Mouse (Mus musculus): ENCODE results near the gene Dlgap4. TPM values are rescaled to one million over a fixed set of nuclear protein-coding genes. Genes with fewer than 3 reads are reported as not detected.

Dlgap4 gene
- polyA plus RNA-seq, 2 experiments: 94.1 to 100 TPM

- H3K4me3 ChIP-seq (replicated peaks; ENCODE audit: low read length): no peak overlapping the region
- no peak overlapping the region for H3K4me2 ChIP-seq (replicated peaks; ENCODE audit: low read depth, low read length, severe bottlenecking)
- DNase-seq (ENCODE audit: low spot score) (no peak), ATAC-seq (ENCODE audit: low FRiP score, low read depth) (no peak)
- no peaks in the 10 kb centered on the region for H3K4me1 ChIP-seq (ENCODE audit: control insufficient read depth, insufficient read depth, low read length)
- no peaks in the 10 kb centered on the region for H3K36me3 ChIP-seq (ENCODE audit: control insufficient read depth, insufficient read depth, low read length)
- TF ChIP-seq POLR2A (IDR thresholded peaks at IDR 0.05; ENCODE audit: borderline replicate concordance, extremely low read depth, insufficient read depth, insufficient read length): no peak
- no peaks in the 10 kb centered on the region for H3K27me3 ChIP-seq (ENCODE audit: control insufficient read depth, insufficient read depth, low read length)
- H3K9ac ChIP-seq (ENCODE audit: low read depth, low read length, severe bottlenecking): no peak overlapping the region
- no peak overlapping the region for H3K27ac ChIP-seq (replicated peaks; ENCODE audit: low read depth, low read length)
- no peaks in the 10 kb centered on the region for H3K9me3 ChIP-seq (ENCODE audit: control insufficient read depth, low read length)
- 76% methylated on average over 8 of the region's 8 CpGs for WGBS
These were observed 51.6 kb downstream of the Dlgap4 start for GRCm38 (mm10) chr2:156664993-156665518.

- 73% methylated on average over 13 of the region's 13 CpGs for WGBS
- Histone ChIP-seq H3K4me3 (replicated peaks; ENCODE audit: low read length) (no peak overlapping the region), H3K36me3 (ENCODE audit: control insufficient read depth, insufficient read depth, low read length) (no peaks in the 10 kb centered on the region), H3K9me3 (ENCODE audit: control insufficient read depth, low read length) (no peaks in the 10 kb centered on the region), H3K4me1 (ENCODE audit: control insufficient read depth, insufficient read depth, low read length) (no peaks in the 10 kb centered on the region), H3K27ac (replicated peaks; ENCODE audit: low read depth, low read length) (no peak overlapping the region), H3K9ac (ENCODE audit: low read depth, low read length, severe bottlenecking) (no peak overlapping the region), H3K27me3 (ENCODE audit: control insufficient read depth, insufficient read depth, low read length) (no peaks in the 10 kb centered on the region), H3K4me2 (replicated peaks; ENCODE audit: low read depth, low read length, severe bottlenecking) (no peak overlapping the region)
- no peak for DNase-seq (ENCODE audit: low spot score)
- no peak for ATAC-seq (ENCODE audit: low FRiP score, low read depth)
- TF ChIP-seq POLR2A (IDR thresholded peaks at IDR 0.05; ENCODE audit: borderline replicate concordance, extremely low read depth, insufficient read depth, insufficient read length): no peak
These were observed 52.2 kb downstream of the Dlgap4 start for GRCm38 (mm10) chr2:156665620-156666196.

DNA sequence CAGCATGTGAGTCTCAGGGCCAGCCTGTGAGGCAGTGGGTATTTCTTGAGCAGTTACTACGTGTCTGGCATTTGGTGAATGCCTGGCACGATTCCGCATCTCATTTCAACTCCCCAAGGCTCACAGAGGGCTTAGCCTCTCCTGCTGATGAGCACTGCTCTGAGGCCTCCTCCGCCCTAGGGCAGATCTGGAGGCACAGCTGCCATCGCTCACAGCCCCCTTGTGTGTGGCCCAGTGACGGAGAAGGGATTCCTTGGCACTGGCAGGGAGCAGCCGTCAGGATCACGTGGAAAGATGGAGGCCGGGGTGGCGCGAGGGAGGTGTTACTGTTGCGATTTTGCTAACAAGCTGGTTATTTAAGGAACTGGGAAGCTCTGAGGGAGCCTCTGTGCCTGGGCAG is 52.7 kb downstream of the Dlgap4 start:
- DNase-seq (ENCODE audit: low spot score): peak; percentile 44
- WGBS: 41% methylated on average over 12 of the region's 12 CpGs
- ATAC-seq (ENCODE audit: low FRiP score, low read depth): peak; percentile 57; the same call in 1 of the 2 replicates

DNA sequence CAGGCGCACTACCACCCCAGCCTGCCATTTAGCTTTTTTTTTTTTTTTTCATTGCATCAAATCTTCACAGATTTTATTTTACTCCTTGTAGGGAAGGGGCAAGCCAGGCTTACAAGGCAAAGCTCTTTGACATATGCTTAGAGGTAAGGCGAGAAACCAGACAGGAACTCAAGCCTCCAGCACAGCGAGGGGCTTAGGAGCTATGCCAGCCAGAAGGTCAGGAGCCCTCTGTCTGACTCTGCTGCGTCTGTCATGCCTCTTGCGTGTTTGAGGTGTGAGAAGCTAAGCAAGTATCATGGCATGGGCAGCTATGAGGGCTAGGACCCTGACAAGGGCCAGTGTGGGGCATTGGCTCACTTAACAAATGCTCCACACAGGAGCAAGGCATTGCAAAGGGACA is 53.8 kb downstream of the Dlgap4 start:
- 76% methylated on average over 5 of the region's 5 CpGs for WGBS
- no peak for DNase-seq (ENCODE audit: low spot score)
- no peaks in the 10 kb centered on the region for H3K4me1 ChIP-seq (ENCODE audit: control insufficient read depth, insufficient read depth, low read length)

More for the DNA sequence above, 52.7 kb downstream of the Dlgap4 start:
- H3K36me3 ChIP-seq (ENCODE audit: control insufficient read depth, insufficient read depth, low read length): no peaks in the 10 kb centered on the region
- H3K4me2 ChIP-seq (replicated peaks; ENCODE audit: low read depth, low read length, severe bottlenecking): no peak overlapping the region
- no peak overlapping the region for H3K4me3 ChIP-seq (replicated peaks; ENCODE audit: low read length)
- TF ChIP-seq POLR2A (IDR thresholded peaks at IDR 0.05; ENCODE audit: borderline replicate concordance, extremely low read depth, insufficient read depth, insufficient read length): no peak
- H3K4me1 ChIP-seq (ENCODE audit: control insufficient read depth, insufficient read depth, low read length): no peaks in the 10 kb centered on the region
- no peak overlapping the region for H3K27ac ChIP-seq (replicated peaks; ENCODE audit: low read depth, low read length)
- H3K9me3 ChIP-seq (ENCODE audit: control insufficient read depth, low read length): no peaks in the 10 kb centered on the region
- H3K27me3 ChIP-seq (ENCODE audit: control insufficient read depth, insufficient read depth, low read length): no peaks in the 10 kb centered on the region
- no peak overlapping the region for H3K9ac ChIP-seq (ENCODE audit: low read depth, low read length, severe bottlenecking)

DNA sequence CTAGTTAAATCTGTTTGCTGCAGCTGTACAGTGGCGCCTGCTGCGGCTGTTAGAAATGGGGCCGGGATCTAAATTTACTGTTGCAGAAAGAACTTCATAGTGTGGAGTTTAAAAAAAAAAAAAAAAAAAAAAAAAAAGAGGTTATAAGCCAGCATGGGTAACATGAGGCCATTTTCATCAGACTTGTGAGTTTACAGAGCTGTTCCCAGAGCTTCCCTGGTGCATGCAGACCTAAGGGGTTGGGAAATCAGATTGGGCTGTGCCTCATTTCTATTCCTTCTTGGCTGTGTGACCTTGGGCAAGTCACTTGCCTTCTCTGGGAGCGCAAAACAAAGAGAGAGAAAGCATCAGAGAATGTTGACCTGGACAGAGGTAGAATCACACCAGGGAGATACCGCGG is 55.1 kb downstream of the Dlgap4 start:
- no peaks in the 10 kb centered on the region for H3K27me3 ChIP-seq (ENCODE audit: control insufficient read depth, insufficient read depth, low read length)
- no peaks in the 10 kb centered on the region for H3K9me3 ChIP-seq (ENCODE audit: control insufficient read depth, low read length)
- no peak for ATAC-seq (ENCODE audit: low FRiP score, low read depth)
- H3K9ac ChIP-seq (ENCODE audit: low read depth, low read length, severe bottlenecking): no peak overlapping the region
- no peaks in the 10 kb centered on the region for H3K4me1 ChIP-seq (ENCODE audit: control insufficient read depth, insufficient read depth, low read length)
- no peaks in the 10 kb centered on the region for H3K36me3 ChIP-seq (ENCODE audit: control insufficient read depth, insufficient read depth, low read length)
- no peak overlapping the region for H3K4me3 ChIP-seq (replicated peaks; ENCODE audit: low read length)
- no peak overlapping the region for H3K4me2 ChIP-seq (replicated peaks; ENCODE audit: low read depth, low read length, severe bottlenecking)
- TF ChIP-seq POLR2A (IDR thresholded peaks at IDR 0.05; ENCODE audit: borderline replicate concordance, extremely low read depth, insufficient read depth, insufficient read length): no peak
- WGBS: 84% methylated on average over 6 of the region's 6 CpGs
- no peak overlapping the region for H3K27ac ChIP-seq (replicated peaks; ENCODE audit: low read depth, low read length)
- no peak for DNase-seq (ENCODE audit: low spot score)

More for the DNA sequence above, 53.8 kb downstream of the Dlgap4 start:
- TF ChIP-seq POLR2A (IDR thresholded peaks at IDR 0.05; ENCODE audit: borderline replicate concordance, extremely low read depth, insufficient read depth, insufficient read length): no peak
- H3K27ac ChIP-seq (replicated peaks; ENCODE audit: low read depth, low read length): no peak overlapping the region
- no peaks in the 10 kb centered on the region for H3K36me3 ChIP-seq (ENCODE audit: control insufficient read depth, insufficient read depth, low read length)
- no peak overlapping the region for H3K9ac ChIP-seq (ENCODE audit: low read depth, low read length, severe bottlenecking)
- no peak overlapping the region for H3K4me2 ChIP-seq (replicated peaks; ENCODE audit: low read depth, low read length, severe bottlenecking)
- H3K9me3 ChIP-seq (ENCODE audit: control insufficient read depth, low read length): no peaks in the 10 kb centered on the region
- no peak for ATAC-seq (ENCODE audit: low FRiP score, low read depth)
- H3K27me3 ChIP-seq (ENCODE audit: control insufficient read depth, insufficient read depth, low read length): no peaks in the 10 kb centered on the region
- no peak overlapping the region for H3K4me3 ChIP-seq (replicated peaks; ENCODE audit: low read length)

Measured in limb, embryonic 14.5 days (tissue).